Mouse (Mus musculus): ENCODE data around the gene Wdr12. TPM values are rescaled to one million over a fixed set of nuclear protein-coding genes. Genes with fewer than 3 reads are reported as not detected.

Wdr12 gene
- 68.3 and 69.5 TPM in 2 replicates for polyA plus RNA-seq (2014; fragmentation: Nextera tagmentation; extraction: Ambion mirVana)

DNA sequence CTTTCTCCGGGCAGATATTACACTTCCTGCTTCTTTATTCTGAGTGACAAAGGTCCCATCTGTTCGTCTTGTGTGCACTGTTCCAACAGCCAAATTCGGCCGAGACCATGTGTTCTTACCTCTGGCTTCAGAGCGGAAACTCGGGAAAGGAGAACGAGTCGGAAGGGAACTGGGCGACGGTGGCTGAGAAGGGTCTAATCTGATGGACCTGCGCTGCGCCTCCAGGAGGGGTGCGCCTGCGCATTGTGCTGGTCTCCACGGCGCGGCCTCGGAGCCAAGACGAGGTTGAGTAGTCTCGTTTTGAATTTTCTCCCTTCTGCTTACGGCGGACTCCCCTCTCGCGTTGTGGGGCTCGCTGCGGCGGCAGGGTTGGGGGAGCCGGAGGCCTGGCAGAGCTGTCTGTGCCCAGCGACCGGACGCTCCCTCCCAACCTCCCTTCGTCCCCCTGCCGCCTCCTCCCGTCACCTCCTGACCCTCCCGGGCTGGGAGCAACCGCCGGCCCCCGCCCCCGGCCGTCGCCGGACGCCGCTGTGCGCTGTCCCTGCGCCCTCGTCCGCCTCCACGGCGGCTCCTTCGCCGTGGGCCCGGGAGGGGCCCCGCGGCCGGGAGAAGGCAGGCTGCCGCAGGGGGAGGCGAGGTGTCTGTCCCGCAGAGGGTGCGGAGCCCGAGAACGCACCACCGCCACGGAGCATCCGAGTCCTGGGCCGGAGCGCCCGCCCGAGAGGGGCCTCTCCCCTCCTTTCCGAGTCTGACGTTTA lies at the start of gene Wdr12, which contains the start of gene Carf:
TSS of gene Wdr12 (minus strand) at position 622 of the 758 bp plus-strand sequence.
TSS of gene Carf (plus strand) at position 224 of the 758 bp plus-strand sequence.
- H3K9me3 ChIP-seq (ENCODE audit: control insufficient read depth, low read length) = no peaks in the 10 kb centered on the region

DNA sequence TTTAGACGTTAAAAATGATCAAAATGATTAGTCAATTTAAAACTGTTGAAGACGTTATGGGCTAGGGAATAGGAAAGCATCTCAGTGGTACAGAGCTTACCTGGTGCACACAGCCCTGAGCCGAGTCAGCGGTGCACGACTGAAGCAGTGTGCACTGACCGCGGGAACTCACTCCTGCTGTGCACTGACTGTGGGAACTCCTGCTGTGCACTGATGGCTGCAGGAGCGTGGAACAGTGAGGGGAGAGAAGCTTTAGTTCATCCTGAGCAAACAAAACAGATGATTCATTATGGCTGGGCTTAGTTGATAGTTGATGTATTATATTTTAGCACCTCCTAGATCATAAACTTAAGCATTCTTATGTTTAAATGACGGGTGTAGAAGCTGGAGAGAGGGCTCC lies 38.9 kb upstream of the Wdr12 start:
- H3K27me3 ChIP-seq (ENCODE audit: control insufficient read depth, insufficient read depth, low read length) = no peaks in the 10 kb centered on the region
- 52% methylated on average over 9 of the region's 9 CpGs for WGBS

More for the DNA sequence above, at the start of gene Wdr12, which contains the start of gene Carf:
- H3K36me3 ChIP-seq (ENCODE audit: control insufficient read depth, insufficient read depth, low read length) = peaks cover 16% of the 10 kb centered on the region
- no peaks in the 10 kb centered on the region for H3K4me1 ChIP-seq (ENCODE audit: control insufficient read depth, insufficient read depth, low read length)
- peak within 1 kb of the TSS; percentile 99 for H3K27ac ChIP-seq (ENCODE audit: low read depth, low read length)
- H3K27me3 ChIP-seq (ENCODE audit: control insufficient read depth, insufficient read depth, low read length) = no peaks in the 10 kb centered on the region
- peak within 1 kb of the TSS; percentile 74 for H3K4me2 ChIP-seq (replicated peaks; ENCODE audit: low read depth, low read length)
- H3K4me3 ChIP-seq (ENCODE audit: low read length) = peak within 1 kb of the TSS; percentile 92
- ATAC-seq (ENCODE audit: low FRiP score, low TSS enrichment) = peak; percentile 97
- H3K9ac ChIP-seq (ENCODE audit: low read depth, low read length) = peak within 1 kb of the TSS; percentile 94
- WGBS = under 1% methylated on average over 69 of the region's 71 CpGs

DNA sequence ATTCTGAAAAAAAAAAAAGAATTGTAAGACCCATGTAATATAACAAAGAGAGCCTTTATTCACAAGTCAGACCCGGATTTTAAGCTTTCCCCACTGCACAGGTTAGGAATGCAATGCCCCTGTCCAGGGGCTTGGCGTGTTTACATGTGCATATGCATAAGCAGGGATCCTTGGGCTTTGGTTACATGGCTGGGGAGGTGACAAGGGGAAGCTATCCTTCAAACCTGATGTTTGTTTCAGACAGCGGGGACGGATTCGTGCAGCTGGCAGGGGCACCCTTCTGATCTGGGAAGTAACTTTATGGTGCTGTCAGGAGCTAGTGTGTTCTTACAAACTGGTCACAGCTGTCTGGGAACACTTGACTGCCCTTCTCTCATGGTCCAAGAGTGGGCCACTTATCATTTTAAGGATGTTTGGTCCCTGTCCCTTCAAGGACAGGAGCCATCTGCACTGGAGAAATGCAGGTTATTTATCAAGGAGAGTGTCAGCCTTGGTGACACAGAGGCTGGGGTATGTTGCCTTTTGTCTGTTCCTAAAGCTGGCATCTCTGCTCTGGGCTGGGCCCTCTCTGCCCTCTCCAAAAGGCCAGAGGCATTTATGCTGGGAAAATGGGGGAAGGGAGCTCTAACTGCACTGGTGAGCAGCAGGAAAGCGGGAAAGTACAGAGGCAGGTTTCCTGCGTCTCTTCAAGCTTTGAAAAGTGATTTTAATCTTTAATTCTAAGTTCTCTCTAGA lies 19.4 kb upstream of the Wdr12 start:
- Histone ChIP-seq H3K36me3 (ENCODE audit: control insufficient read depth, insufficient read depth, low read length) (no peaks in the 10 kb centered on the region), H3K4me3 (ENCODE audit: low read length) (no peak overlapping the region), H3K4me1 (ENCODE audit: control insufficient read depth, insufficient read depth, low read length) (no peaks in the 10 kb centered on the region), H3K9ac (ENCODE audit: low read depth, low read length) (no peak overlapping the region), H3K4me2 (replicated peaks; ENCODE audit: low read depth, low read length) (no peak overlapping the region), H3K27ac (ENCODE audit: low read depth, low read length) (no peak overlapping the region), H3K27me3 (ENCODE audit: control insufficient read depth, insufficient read depth, low read length) (no peaks in the 10 kb centered on the region), H3K9me3 (ENCODE audit: control insufficient read depth, low read length) (no peaks in the 10 kb centered on the region)
- 32% methylated on average over 7 of the region's 7 CpGs for WGBS
- peak; percentile 94 for ATAC-seq (ENCODE audit: low FRiP score, low TSS enrichment)

More for the DNA sequence above, 38.9 kb upstream of the Wdr12 start:
- Histone ChIP-seq H3K4me2 (replicated peaks; ENCODE audit: low read depth, low read length) (no peak overlapping the region), H3K4me1 (ENCODE audit: control insufficient read depth, insufficient read depth, low read length) (no peaks in the 10 kb centered on the region), H3K9ac (ENCODE audit: low read depth, low read length) (no peak overlapping the region), H3K36me3 (ENCODE audit: control insufficient read depth, insufficient read depth, low read length) (no peaks in the 10 kb centered on the region; the same call in 1 of the 2 replicates), H3K4me3 (ENCODE audit: low read length) (no peak overlapping the region), H3K27ac (ENCODE audit: low read depth, low read length) (no peak overlapping the region), H3K9me3 (ENCODE audit: control insufficient read depth, low read length) (no peaks in the 10 kb centered on the region)
- peak; percentile 64; the same call in 1 of the 2 replicates for ATAC-seq (ENCODE audit: low FRiP score, low TSS enrichment)

DNA sequence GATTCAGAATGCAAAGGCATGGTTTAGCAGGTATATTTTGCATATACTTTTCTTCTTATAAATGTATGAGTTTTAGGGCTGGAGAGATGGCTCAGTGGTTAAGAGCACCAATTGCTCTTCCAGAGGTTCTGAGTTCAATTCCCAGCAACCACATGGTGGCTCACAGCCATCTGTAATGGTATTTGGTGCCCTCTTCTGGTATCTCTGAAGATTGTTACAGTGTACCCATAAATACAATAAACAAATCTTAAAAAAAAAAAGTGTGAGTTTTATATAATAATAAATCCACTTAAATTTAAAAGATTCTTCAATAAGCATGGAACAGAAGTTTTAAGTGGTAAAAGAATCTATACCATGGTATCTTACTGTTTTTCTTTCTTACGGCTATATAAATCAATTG lies 6.1 kb upstream of the Wdr12 start:
- Histone ChIP-seq H3K4me1 (ENCODE audit: control insufficient read depth, insufficient read depth, low read length) (no peaks in the 10 kb centered on the region), H3K9me3 (ENCODE audit: control insufficient read depth, low read length) (no peaks in the 10 kb centered on the region), H3K36me3 (ENCODE audit: control insufficient read depth, insufficient read depth, low read length) (peaks cover 9% of the 10 kb centered on the region), H3K4me3 (ENCODE audit: low read length) (no peak overlapping the region), H3K27me3 (ENCODE audit: control insufficient read depth, insufficient read depth, low read length) (no peaks in the 10 kb centered on the region), H3K9ac (ENCODE audit: low read depth, low read length) (no peak overlapping the region), H3K27ac (ENCODE audit: low read depth, low read length) (no peak overlapping the region), H3K4me2 (replicated peaks; ENCODE audit: low read depth, low read length) (no peak overlapping the region)
- WGBS = 97% methylated on average over 1 of the region's 1 CpGs
- no peak for ATAC-seq (ENCODE audit: low FRiP score, low TSS enrichment)

DNA sequence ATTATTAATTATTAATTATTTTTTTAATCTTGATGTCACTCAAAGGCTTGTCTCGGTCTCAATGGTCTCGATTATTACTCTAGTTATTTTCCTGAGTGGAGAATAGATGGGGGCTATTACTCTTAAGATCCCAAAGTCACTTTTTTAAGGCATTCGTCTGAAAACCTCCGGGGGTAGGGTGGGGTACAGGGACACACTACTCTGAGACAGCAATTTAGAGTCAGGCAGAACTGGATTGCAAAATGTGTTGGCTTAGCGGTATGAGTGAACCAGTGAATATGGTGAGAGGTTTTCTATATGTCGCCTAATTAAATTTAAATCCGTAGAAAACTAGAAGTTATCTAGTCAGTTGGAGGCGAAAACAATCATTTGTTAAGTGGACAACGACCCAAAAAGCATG lies 394 bp upstream of the Wdr12 start:
- H3K27me3 ChIP-seq (ENCODE audit: control insufficient read depth, insufficient read depth, low read length) = no peaks in the 10 kb centered on the region
- peak overlapping the region; percentile 92 for H3K4me3 ChIP-seq (ENCODE audit: low read length)
- ATAC-seq (ENCODE audit: low FRiP score, low TSS enrichment) = no peak
- 9% methylated on average over 9 of the region's 9 CpGs for WGBS
- peak overlapping the region; percentile 94 for H3K9ac ChIP-seq (ENCODE audit: low read depth, low read length)
- no peaks in the 10 kb centered on the region for H3K9me3 ChIP-seq (ENCODE audit: control insufficient read depth, low read length)
- no peaks in the 10 kb centered on the region for H3K4me1 ChIP-seq (ENCODE audit: control insufficient read depth, insufficient read depth, low read length)
- H3K36me3 ChIP-seq (ENCODE audit: control insufficient read depth, insufficient read depth, low read length) = peaks cover 12% of the 10 kb centered on the region
- H3K27ac ChIP-seq (ENCODE audit: low read depth, low read length) = peak overlapping the region; percentile 99; the same call in 1 of the 2 replicates
- H3K4me2 ChIP-seq (replicated peaks; ENCODE audit: low read depth, low read length) = peak overlapping the region; percentile 74

DNA sequence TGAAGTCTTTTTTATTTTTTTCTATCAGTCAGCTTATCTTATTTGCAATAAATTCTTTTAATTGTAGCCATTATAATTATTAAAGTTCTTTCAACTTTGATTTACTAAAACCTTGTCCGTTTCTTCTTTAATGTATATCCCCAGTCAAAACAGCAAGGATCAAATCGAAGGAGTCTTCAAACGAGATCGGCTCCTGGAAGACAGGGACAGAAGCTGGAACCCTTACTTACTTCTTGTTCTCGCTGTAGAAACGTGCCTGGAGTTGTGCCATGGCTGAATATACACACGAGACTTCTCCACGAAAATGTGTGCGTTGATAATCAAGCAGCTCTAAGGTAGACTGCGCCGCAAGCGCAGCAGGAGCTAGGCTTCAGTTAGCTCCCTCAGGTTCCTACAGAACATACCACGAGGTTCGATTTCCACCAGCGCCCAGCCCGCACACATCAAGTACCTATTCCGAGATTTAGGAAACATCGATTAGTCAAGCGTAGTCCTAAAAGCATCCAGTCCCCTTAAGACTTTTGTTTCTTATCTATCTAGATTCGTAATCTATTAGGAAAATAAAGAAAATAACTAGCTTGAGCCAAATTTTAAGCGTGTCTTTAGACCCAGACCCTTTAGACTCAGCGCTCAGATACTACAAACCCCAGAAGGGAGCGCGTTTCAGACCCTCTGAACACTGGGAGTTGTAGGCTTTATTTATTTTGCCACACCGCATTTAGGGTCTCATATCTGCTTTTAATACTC lies 995 bp downstream of the Wdr12 start:
- peaks cover 19% of the 10 kb centered on the region for H3K36me3 ChIP-seq (ENCODE audit: control insufficient read depth, insufficient read depth, low read length)
- whole genome bisulfite sequencing = under 1% methylated on average over 25 of the region's 25 CpGs

DNA sequence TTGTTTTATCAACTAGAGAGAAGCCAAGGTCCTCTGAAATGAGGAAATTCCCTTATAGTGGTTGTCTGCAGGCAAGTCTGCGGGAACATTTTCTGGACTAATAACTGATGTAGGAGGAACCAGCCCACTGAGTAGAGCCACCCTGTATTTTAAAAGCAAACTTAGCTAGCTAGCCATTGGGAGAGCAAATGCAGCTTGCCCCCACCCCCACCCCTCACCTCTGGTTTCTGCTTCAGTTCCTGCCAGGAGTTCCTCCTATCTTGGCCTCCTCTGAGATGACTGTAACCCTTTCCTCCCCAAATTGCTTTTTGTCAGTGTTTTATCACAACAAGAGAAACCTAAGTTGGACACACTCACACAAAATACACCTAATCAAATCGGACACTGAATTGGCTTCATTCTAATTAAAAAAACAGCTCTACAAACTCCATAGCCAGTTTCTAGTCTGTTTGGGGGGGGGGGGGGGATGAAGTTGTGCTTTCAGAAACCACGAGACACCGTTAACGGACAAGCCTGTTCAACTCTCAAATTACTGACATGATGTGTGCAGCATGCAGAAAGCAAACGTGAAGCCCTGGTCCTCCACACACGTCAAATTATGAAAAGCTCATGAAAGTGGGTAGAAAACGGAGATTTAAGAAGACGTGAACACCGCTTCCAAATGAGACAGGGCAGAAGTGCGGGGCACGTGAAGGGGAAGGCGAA lies 1.7 kb downstream of the Wdr12 start:
- Histone ChIP-seq H3K4me1 (ENCODE audit: control insufficient read depth, insufficient read depth, low read length) (no peaks in the 10 kb centered on the region), H3K27ac (ENCODE audit: low read depth, low read length) (no peak overlapping the region), H3K4me2 (replicated peaks; ENCODE audit: low read depth, low read length) (peak overlapping the region; percentile 74), H3K36me3 (ENCODE audit: control insufficient read depth, insufficient read depth, low read length) (peaks cover 21% of the 10 kb centered on the region), H3K9me3 (ENCODE audit: control insufficient read depth, low read length) (no peaks in the 10 kb centered on the region), H3K9ac (ENCODE audit: low read depth, low read length) (peak overlapping the region; percentile 94; the same call in 1 of the 2 replicates), H3K4me3 (ENCODE audit: low read length) (peak overlapping the region; percentile 92), H3K27me3 (ENCODE audit: control insufficient read depth, insufficient read depth, low read length) (no peaks in the 10 kb centered on the region)
- 8% methylated on average over 13 of the region's 13 CpGs for WGBS
- no peak for ATAC-seq (ENCODE audit: low FRiP score, low TSS enrichment)

More for the DNA sequence above, 995 bp downstream of the Wdr12 start:
- H3K4me2 ChIP-seq (replicated peaks; ENCODE audit: low read depth, low read length) = peak overlapping the region; percentile 74
- ATAC-seq (ENCODE audit: low FRiP score, low TSS enrichment) = peak; percentile 89
- peak overlapping the region; percentile 99; the same call in 1 of the 2 replicates for H3K27ac ChIP-seq (ENCODE audit: low read depth, low read length)
- no peaks in the 10 kb centered on the region for H3K27me3 ChIP-seq (ENCODE audit: control insufficient read depth, insufficient read depth, low read length)
- H3K9me3 ChIP-seq (ENCODE audit: control insufficient read depth, low read length) = no peaks in the 10 kb centered on the region
- H3K9ac ChIP-seq (ENCODE audit: low read depth, low read length) = peak overlapping the region; percentile 94
- peak overlapping the region; percentile 92 for H3K4me3 ChIP-seq (ENCODE audit: low read length)
- H3K4me1 ChIP-seq (ENCODE audit: control insufficient read depth, insufficient read depth, low read length) = no peaks in the 10 kb centered on the region

DNA sequence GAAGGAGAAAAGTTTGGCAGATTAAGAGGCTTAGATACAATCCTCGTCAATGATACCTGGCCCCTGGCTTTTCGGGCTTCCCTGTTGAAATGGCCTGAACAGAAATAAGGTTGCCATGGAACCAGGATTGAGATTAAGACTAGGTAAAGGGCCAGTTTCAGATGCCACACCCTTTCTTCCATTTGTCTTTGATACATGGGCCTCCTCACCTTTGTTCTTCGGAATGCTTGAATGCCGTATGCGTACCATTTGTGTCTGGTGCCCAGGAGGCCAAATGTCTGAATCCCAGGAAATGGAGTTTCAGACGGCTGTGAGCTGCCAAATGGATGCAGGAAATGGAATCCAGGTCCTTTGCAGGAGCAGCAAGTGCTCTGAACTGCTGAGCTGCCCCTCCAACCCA lies 22.0 kb downstream of the Wdr12 start:
- Histone ChIP-seq H3K4me1 (ENCODE audit: control insufficient read depth, insufficient read depth, low read length) (no peaks in the 10 kb centered on the region), H3K9me3 (ENCODE audit: control insufficient read depth, low read length) (no peaks in the 10 kb centered on the region), H3K36me3 (ENCODE audit: control insufficient read depth, insufficient read depth, low read length) (peaks cover 47% of the 10 kb centered on the region), H3K27ac (ENCODE audit: low read depth, low read length) (no peak overlapping the region), H3K27me3 (ENCODE audit: control insufficient read depth, insufficient read depth, low read length) (no peaks in the 10 kb centered on the region), H3K4me3 (ENCODE audit: low read length) (no peak overlapping the region), H3K4me2 (replicated peaks; ENCODE audit: low read depth, low read length) (no peak overlapping the region), H3K9ac (ENCODE audit: low read depth, low read length) (no peak overlapping the region)
- ATAC-seq (ENCODE audit: low FRiP score, low TSS enrichment) = no peak
- WGBS = 68% methylated on average over 6 of the region's 6 CpGs

Measured in kidney, embryonic 14.5 days (tissue).